Mouse (Mus musculus) C2C12 (cell line): ENCODE measurements around the gene Nrp2.

Experiments used
- CTCF ChIP-seq: IDR thresholded peaks from one replicate; pipeline ENCODE4 v1.5.1; 2011; ENCODE audit not compliant: control insufficient read depth, insufficient read depth, insufficient read length
- MAX ChIP-seq: IDR thresholded peaks from one replicate; pipeline ENCODE4 v1.6.1; 2011; ENCODE audit warnings: mild to moderate bottlenecking, control low read depth
- USF1 ChIP-seq: IDR thresholded peaks from one replicate; pipeline ENCODE4 v1.6.1; 2011; ENCODE audit warnings: low read depth, mild to moderate bottlenecking, control low read depth, moderate library complexity

DNA sequence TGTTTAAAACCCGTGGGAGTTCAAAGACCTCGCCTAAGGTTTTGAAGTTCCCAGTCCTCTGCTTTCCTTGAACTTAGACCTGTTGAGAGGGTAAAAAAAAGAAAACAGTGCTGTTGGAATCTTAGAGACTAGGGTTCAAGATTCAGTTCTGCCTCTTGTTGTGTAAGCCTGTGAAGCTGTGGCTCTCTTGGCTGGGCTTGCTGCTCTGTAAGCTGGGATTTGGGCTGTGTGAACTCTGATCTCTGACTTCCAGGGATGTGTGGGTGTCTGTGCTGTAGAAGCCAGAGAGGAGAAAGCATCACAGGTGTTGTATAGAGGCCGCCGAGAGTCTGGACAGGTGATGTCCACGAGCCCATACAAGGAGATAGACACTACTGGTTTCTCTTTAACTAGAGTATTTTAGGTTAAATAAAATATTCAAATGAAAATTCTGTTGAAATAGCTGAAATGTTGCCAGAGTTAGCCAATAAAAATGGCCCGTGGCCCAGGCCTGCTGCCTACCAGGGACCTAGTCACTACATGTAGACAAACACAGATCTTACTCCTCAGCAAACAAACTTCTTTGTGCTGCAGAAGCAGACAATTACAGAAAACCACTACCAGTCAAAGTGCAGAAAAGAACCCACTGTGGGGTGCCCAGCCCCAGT lies 120.6 kb downstream of the Nrp2 start:
- TF ChIP-seq CTCF (no peak), MAX (no peak), USF1 (no peak)
